Mouse (Mus musculus) spleen, embryonic (tissue): ENCODE results near the gene Urgcp.

Experiments used
- CTCF ChIA-PET: fragments of 350-600 bp; sonication (Branson Sonifier 250); formaldehyde crosslinking; loops from one replicate; lab custom pipeline; 2022; lab: Charles Lee

Urgcp gene

GRCm38 (mm10) chr11:5715630-5716105 is 46.5 kb downstream of the Urgcp start, which contains the start of gene Mrps24:
Gene Mrps24, minus strand, starts transcription at chr11:5715680.
- CTCF ChIA-PET = interaction anchor here (0.5 kb wide), 1 partner anchor 424 kb away, joined by 4 read pairs; no protein-coding TSS in a partner anchor

- CTCF ChIA-PET = no interaction called here
Observed at GRCm38 (mm10) chr11:5715179-5715578, 47.0 kb downstream of the Urgcp start.

GRCm38 (mm10) chr11:5707530-5708353 is 54.4 kb downstream of the Urgcp start:
- CTCF ChIA-PET = interaction anchor here (0.6 to 0.7 kb wide), 4 partner anchors 54 to 574 kb away, joined by 3 to 12 read pairs (median 6); no protein-coding TSS in a partner anchor

GRCm38 (mm10) chr11:5706874-5707529 is 55.2 kb downstream of the Urgcp start:
- CTCF ChIA-PET = interaction anchor here (0.7 kb wide), 1 partner anchor 305 kb away, joined by 12 read pairs; no protein-coding TSS in a partner anchor

GRCm38 (mm10) chr11:5705972-5706371 is 56.2 kb downstream of the Urgcp start:
- CTCF ChIA-PET = no interaction called here

- CTCF ChIA-PET = no interaction called here
Observed at GRCm38 (mm10) chr11:5703341-5703740, 58.8 kb downstream of the Urgcp start.

GRCm38 (mm10) chr11:5702957-5703332 is 59.2 kb downstream of the Urgcp start:
- CTCF ChIA-PET = no interaction called here

GRCm38 (mm10) chr11:5702271-5702956 is 59.8 kb downstream of the Urgcp start:
- CTCF ChIA-PET = no interaction called here

GRCm38 (mm10) chr11:5701821-5702220 is 60.4 kb downstream of the Urgcp start:
- CTCF ChIA-PET = no interaction called here

GRCm38 (mm10) chr11:5701300-5701699 is 60.9 kb downstream of the Urgcp start:
- CTCF ChIA-PET = no interaction called here

GRCm38 (mm10) chr11:5700808-5701207 is 61.4 kb downstream of the Urgcp start:
- CTCF ChIA-PET = no interaction called here

- CTCF ChIA-PET = no interaction called here
Observed at GRCm38 (mm10) chr11:5691775-5692174, 70.4 kb downstream of the Urgcp start.

GRCm38 (mm10) chr11:5684283-5684682 is 77.9 kb downstream of the Urgcp start:
- CTCF ChIA-PET = no interaction called here

GRCm38 (mm10) chr11:5682541-5682940 is 79.6 kb downstream of the Urgcp start:
- CTCF ChIA-PET = interaction anchor here (0.6 kb wide), 2 partner anchors 179 to 502 kb away, joined by 3 to 5 read pairs; no protein-coding TSS in a partner anchor
